Mouse (Mus musculus) thymus, postnatal 14 days (tissue): ENCODE measurements around the gene Tnfaip8l1.

Experiments
- DNase-seq: peaks from one replicate; pipeline ENCODE4 v3.0.0; 2021

Tnfaip8l1 gene

DNA sequence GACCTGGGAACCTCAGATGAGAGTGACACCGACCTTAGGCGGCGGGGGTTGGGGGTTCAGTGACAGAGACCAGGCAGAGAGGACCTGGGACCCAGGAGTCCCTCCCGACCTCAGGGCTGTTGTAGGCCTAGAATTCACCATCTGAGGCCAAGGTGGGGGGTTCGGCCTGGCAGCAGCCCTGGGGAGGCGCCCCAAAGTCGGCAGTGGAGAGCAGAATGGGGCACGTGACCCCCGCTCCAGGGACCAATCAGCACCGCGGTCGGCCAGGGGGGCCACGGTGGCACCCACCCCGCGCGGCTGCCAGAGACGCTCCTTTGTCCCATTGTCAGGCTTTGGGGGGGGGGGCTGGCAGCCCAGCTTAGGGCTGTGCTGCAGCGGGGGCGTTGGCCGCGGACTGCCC is 22.9 kb upstream of the Tnfaip8l1 start:
- no peak for DNase-seq

DNA sequence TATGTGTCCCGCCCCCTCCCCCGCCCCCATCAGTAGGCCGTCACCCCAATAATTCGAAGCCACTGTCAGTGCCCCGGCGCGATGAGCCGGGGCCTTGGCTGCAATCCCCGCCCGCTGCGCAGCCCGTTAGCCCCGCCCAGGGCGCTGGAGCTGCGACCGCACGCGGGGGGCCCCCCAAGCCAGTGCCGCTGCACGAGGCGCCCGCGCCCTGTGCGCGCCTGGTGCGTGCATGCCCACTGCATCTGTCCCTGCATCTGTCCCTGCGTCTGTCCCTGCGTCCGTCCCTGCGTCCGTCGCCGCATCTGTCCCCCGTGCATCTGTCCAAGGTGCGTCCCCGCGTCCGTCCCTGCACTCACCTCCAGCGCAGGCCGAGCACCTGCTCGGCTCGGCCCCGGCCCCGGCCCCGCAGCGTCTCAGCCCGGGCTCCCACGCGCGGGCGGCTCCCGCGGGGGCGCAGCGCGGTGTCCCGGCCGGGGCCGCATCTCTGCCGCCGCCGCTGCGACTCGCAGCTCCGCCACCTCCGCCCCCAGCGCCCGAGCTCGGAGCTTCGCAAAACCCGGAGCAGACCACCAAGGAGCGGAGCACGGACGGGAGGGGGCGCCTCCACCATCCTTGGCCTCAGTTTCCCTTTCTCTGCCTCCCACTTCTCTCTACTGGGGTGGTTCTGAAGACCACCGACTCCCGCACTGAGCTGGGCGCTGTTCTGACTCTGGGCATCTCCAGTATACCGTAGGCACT is 22.2 kb upstream of the Tnfaip8l1 start, which contains the start of gene Sema6b:
TSS of gene Sema6b (minus strand) at position 486 of the 738 bp plus-strand sequence.
- peak; percentile 84 for DNase-seq

DNA sequence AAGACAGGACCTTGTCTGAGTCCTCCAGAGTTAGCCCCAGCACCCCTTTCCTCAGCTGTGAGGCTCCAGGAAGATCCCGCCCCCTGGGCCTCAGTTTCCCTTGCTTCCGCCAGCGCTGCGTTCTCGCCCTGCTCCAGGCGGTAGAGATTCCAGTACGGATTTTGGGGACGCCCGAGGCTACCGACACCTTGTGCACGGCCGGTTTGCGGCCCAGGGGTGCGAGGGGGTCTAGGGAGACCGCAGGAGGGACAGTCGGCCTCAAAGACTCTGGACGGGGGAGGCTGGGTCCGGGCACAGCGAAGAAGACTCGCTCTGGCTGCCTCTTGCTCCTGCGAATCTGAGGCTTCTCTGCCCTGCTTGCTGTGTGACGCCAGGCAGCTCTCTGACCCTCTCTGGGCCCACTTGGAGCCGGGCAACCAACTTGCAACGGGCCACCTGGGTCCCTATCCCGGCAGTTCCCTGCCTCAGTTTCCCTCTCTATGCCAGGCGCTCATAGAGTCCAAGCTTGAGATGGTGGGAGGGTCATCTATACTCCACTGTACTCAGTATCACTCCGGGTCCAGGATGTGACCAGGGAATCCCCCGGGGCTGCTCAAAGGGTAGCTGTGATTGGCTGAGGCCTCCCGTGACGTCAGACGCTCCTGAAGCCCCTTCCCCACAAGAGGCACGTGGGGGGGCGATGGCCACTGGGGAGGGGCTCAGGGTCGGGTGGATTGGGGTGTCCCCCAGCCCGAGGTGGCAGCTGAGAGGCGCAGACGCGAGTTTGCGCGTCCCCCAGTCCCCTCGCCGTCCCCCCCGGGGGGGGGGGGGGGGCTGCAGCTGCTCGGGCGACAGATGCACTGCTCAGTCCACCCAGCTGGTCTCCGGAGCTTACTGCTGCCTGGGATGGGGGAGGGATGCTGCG is 20.3 kb upstream of the Tnfaip8l1 start:
- peak; percentile 59 for DNase-seq

DNA sequence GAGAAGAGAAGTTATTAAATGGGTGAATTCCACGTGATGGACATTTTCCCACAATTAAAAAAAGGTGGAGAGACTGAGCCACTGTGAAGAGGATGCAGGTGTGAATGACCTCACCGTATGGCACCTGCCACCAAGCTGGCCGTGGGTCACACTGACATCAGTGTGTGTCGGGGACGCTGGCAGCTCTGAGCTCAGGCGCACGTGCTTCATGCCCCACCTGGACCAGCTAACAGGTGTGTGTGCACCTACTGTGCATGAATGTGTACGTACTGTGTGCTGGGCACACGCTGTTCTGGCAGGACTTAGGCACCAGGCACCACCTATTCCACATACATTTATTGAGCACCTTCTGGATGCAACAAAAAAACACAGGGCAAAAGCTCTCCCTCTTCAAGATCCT is 17.7 kb upstream of the Tnfaip8l1 start:
- no peak for DNase-seq

DNA sequence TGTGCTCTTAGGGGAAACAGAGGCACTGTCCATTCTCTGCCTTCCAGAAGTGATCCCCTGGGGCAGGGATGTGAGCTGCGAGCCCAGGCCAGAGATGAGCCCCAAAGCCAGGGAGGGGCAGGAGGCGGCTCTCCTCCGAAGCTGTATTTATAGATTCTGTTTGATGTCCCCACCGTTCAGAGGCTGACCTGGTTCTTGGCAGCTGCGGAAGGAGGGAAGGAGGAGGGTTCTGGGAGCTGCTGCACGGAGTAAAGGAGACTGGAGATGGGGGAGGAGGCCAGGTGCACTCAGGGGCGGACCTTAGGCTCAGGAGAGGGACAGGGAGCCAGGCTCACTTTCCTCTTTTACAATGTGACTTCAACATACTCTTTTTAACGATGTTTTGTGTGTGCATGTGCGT is 16.1 kb upstream of the Tnfaip8l1 start:
- no peak for DNase-seq

DNA sequence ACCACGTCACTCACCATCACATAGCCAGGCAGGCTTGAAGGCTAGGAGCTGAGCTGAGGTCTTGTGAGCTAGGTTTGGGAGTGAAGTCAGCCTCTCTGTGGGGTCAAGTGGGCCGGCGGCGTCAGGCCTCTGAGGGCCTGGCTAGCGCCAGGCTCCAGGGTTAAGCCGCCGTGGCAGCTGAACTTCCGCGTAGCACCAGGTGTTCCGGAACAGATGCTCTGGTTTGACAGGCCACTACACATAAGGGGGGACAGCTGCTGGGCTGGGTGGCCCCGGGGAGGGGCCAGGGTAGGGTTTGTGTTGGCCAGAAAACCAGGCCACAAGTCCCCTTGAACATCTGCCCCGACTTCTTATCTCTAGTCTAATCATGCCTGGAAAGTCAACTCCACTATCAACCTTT is 14.9 kb upstream of the Tnfaip8l1 start:
- no peak for DNase-seq

DNA sequence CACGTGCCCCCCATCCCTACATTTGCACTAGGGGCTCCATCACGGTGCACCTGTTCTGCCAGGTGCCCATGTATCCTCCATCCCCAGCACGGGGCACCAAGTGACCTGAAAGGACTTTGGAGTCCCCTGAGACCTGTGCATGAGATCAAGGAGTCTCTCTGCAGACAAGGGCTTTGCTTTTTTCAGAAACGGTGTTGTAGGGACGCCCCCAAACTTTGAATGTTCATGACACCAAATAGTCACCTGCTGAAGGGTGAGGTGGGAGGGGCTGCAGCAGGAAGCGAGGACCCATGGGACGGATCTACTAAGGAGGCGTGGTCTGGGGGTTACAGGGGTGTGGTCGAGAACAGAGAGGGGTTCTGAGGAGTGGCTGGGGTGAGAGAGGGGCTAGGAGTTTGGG is 14.0 kb upstream of the Tnfaip8l1 start:
- DNase-seq: peak; percentile 29

DNA sequence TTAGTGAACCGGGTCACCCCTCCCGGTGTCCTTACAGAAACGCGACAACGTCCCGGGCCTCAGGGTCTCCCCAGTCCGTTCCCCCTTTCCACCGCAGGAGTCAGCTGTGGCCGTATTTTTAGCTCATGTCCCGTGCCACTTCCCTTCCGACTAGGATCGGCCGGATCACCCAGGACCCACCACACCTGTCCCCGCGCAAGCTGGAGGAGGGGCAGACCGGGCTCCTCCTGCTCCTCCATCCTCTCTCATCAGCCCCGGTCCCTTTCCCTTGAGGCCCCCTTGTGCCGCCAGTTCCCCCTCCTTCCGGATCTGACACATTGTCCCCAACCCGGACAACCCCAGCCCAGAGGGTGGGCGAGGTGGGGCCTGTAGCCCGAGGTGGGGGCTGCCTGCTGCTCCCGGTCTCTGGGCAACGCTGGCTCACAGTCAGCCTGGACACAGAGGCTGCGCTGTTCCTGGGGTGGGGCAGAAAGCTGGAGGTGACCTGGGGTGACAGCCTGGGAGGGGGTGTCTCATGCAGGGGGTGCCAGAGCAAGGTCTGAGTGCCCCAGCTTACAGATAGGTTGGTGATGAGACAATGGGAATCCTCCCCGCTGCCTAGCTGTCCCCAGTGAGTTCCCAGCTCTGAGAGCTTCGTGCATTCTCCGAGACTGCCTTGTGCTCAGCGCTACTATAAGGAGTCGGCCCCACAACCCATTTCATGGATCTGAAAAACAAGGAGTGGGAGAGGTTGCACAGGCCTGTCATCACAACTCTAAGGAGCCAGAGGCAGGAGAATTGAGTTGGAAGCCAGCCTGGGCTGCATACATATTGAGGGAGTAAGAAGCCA is 13.3 kb upstream of the Tnfaip8l1 start:
- DNase-seq: no peak

DNA sequence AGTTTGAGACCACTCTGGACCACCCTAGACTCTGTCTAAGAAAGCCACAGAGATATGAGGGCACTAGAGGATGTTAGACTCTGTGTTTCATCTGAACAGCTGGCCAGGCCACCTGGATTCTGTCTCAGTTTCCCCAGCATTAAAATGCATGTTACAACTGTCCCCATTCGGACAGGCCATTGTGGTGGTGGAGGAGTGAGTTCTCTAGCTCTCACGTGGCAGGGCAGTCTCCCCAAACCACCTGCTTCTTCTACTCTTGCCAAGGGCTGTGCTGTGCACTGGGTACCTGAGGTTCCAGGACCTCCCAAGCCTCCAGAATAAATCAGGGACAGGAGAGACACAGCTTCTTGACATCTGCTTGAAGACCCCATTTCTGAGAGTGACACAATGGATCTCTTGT is 12.4 kb upstream of the Tnfaip8l1 start:
- no peak for DNase-seq

DNA sequence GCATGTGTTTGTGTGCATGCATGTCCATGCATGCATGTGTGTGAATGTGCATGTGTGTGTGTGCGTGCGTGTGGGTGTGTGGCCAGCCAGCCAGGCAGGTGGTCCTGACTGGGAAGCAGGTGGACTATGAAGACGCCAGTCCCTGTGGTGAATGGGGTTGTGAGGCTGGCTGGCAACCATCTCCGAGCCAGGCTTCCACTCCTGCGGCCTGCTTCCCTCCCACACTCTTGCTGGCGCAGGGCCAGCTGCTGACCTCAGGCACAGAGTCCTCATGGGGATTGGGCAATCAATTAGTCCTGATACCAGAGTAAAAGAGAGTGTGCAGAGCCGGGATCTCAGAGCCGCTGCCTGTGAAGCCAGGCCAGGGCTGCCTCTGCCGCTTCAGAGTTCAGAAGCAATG is 8.6 kb upstream of the Tnfaip8l1 start:
- no peak for DNase-seq

DNA sequence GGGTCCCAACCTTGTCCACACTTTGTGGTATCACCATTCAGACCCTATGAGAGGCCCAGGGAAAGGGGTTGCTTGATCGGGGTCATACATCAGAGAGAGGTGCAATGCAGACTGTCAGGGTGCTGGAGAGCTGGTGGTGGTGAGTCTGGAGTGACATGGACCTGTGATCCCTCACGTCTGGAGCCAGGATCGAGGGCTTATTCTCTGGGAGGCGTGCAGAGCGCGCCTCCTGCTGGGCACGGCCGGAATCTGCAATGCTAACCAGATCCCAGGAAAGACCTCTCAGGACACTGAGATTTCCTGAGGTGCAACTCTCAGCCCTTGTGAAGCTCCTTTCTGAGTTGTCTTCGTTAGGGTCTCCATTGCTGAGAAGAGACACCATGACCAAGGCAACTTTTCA is 2.5 kb upstream of the Tnfaip8l1 start:
- peak; percentile 52 for DNase-seq

DNA sequence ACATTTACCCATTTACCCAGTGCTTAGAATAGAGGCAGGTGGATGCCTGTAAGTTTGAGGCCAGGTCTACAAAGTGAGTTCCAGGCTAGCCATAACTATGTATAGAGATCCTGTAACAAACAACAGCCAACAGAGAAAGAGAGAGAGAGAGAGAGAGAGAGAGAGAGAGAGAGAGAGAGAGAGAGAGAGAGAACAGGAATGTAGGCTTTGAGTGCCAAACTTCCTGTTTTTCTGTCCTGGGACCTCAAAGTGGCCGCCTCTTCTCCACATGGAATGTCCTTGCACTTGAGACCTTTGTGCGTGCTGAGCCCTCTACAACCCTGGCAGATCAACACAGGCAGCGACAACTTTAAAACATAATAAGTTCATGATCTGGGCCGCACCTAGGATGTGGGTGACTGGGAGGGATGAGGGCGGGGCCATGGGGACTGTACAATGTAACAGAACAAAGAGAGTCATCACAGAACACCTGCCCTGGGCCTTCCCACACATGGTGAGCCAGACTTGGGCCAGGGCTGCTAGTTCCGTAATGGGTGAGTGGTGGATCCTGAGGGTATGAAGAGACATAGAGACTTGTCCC is 1.3 kb downstream of the Tnfaip8l1 start:
- peak; percentile 83 for DNase-seq

DNA sequence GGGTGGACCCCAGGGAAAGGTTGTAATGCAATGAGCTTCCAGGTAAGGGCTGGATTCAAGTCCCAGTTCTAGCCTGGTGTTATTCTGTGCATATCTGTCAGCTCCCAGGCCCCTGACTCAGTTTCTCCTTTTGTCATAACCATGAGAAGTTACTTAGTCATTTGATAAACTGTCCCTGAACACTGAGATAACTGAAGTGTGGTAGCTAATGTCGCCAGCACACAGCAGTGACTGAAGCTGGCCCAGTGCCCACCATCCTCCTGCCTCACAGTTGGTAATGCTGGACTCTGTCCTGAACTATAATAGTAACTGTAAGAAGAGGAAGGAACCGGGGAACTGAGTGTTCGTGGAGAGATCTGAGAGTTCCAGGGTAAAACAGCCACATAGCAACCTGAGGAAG is 2.2 kb downstream of the Tnfaip8l1 start:
- DNase-seq: no peak

DNA sequence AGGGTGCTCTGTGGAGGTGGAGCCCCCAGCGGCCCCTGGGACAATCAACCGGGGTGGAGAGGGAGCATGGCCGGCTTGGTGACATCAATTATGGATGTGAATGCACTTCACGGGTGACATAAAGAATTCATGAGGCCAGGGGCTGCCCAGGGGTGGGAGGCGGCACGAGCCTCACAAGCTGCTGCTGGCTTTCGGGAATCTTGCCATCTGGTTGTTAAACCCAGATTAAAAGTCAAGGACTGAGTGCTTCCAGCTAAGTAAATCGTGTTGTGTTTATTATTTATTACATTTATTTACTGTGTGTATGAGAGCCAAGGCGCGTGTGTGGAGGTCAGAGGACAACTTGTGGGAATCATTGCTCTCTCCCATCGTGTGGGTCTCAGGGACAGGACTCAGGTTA is 3.4 kb downstream of the Tnfaip8l1 start:
- no peak for DNase-seq

DNA sequence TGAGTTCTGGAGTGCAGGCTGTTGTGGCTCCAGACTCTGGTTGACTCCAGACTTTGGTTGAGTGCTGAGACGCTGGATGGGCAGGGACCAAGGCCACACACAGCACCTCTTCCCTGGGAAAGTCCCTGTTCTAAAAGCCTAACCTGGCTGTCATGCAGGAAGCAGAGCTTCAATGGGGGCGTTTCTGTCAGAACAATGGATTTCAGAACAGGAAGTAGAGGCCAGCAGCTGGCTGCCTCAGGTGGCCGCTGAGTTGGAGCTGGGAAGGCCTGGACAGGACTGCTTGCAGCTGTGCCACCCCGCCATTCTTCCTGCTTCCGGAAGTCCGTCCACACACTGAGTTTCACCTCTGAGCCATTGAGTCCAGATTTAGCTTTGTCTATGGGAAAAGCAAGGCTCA is 7.6 kb downstream of the Tnfaip8l1 start:
- no peak for DNase-seq

DNA sequence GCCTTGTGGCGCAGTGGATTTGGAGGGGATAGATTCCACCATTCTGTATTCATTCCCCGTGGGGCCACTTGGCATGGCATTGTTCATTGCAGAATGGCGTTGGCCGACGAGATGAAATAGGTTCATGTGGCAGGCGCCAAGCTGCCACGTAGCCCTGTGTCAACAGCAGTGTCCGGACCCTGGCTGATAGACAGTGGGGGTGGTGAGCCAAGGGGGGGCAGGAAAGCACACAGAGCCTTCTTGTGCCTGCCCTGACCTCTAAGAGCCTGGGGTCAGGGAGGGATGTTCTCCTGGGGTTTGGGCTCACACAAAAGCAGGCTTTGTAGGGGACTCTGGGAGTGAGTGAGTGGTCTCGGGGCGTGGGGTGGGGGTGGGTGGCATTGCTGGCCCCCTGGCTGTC is 8.4 kb downstream of the Tnfaip8l1 start:
- no peak for DNase-seq

DNA sequence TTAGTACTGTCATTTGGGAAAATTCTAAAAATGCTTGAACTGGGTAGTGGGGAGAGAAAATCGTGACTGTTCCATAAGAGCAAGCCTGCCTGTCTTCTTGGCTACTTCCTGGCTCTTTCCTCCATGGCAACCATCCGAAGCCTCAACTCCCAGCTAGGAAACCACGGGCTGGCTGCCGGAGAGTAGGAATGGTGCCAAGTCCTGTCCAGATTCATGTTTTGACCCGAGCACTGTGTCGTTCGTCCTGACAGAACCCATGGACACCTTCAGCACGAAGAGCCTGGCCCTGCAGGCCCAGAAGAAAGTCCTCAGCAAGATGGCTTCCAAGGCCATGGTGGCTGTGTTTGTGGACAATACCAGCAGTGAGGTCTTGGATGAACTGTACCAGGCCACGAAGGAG is 9.2 kb downstream of the Tnfaip8l1 start:
- no peak for DNase-seq

DNA sequence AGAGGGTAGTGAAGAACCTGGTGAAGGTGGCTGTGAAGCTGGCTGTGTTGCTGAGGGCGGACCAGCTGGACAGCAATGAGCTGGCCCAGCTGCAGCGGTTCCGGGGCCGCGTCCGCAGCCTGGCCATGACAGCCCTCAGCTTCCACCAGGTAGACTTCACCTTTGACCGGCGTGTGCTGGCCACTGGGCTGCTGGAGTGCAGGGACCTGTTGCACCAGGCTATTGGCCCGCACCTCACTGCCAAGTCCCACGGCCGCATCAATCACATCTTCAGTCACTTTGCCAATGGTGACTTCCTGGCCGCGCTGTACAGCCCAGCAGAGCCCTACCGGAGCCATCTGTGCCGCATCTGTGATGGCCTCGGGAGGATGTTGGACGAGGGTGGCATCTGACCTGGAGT is 9.6 kb downstream of the Tnfaip8l1 start:
- DNase-seq: no peak

DNA sequence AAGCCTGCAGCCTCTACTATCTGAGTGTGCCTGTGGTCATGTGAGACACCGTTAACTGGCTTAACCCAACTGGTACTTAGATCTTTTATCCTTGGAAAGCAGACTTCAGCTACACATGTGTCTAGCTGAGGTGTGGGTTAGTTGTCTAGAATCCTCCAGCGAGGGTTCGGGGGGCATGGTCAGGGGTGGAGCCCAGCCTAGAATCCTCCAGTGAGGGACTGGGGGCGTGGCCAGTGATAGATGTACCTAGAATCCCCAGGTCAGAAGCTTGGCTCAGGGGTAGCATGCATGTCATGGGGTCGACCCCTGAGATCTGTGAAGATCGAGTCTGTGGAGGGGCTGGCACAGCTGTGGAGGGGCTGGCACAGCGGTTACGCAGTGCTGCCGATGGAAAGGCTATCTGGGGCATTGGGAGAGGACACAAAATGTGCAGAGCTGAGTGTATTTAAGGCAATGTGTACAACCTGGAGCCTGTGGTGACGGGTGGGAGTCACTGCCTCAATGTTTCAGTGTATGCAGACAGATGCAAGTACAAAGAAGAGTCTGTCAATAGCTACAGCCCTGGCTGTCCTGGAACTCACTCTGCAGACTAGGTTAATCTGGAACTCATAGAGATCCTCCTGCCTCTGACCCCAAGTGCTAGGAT is 11.2 kb downstream of the Tnfaip8l1 start:
- peak; percentile 23 for DNase-seq

DNA sequence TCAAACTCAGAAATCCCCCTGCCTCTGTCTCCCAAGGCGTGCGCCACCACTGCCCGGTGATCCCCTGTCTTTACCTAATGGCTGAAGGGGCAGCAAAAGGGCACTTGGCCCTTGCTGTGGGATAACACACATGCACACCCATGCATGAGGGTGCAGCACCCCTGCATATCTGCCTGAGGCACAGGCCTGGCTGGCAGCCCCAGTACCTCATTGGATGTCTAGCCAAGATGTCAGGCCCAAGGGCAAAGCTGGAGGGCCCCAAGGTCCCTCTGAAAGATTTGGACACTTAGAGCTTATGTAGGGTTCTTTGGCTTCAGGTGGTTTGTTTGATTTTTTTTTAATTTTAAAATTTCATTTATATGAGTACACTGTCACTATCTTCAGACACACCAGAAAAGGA is 13.1 kb downstream of the Tnfaip8l1 start:
- no peak for DNase-seq

DNA sequence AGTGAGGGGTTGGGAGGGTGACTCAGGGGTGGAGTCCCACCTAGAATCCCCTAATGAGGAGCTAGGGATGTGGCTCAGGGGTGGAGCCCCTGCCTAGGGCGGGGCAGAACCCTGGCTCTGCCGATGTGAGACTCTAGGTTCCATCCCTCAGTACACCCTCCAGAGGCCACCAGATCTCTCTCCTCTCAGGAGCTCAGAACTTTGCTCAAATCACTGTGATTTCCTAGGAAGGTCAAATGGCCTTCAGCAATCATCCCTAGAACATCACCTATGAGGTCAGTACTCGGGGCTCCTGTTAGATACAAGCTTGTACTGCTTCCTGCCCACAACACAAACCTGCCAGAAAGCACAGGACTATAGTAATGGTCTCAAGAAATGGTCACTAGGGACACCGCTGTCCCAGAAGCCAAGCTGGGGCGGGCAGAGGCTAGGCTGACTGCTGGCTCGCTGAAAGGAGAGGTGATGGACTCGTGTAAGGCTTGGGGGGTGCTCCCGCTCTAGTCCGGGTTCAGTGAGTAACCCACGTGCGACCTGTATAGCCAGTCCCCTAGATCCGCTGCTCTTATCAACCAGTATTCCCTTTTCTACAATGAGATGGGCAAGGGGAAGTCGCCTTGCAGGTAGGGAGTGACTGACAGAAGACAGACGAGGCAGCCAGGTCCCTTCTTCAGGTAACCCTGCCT is 20.8 kb downstream of the Tnfaip8l1 start:
- no peak for DNase-seq

DNA sequence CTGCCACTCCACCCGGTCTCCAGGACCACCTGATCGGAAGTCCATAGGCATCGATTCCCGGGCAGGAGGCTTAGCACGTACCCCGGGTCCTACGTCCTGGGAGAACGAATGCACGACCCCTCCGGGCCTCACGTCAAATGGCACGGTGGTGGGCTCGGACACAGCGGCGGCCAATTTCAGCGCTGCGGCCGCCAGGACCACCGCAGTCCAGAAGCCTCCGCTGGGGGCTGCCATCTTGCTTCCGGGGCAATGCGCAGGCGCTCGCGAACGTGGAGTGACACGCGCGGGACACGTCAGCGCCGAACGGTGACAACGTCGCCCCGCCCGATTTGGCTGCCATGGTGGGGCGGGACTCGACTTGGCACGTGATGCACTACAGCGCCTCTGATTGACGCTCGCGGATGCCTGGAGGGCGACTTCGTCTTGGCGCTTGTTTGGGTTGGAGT is 21.4 kb downstream of the Tnfaip8l1 start, which contains the start of gene Mydgf:
TSS of gene Mydgf (minus strand) at position 263 of the 446 bp plus-strand sequence.
- peak; percentile 95 for DNase-seq
